Mouse (Mus musculus) heart, adult 2 months (tissue): ENCODE measurements at regions not wholly inside any gene's neighbourhood (a gene's known extent, or its start where the extent isn't known, plus 50 kb on each side); places are given as distances from the start of the nearest gene placed in this dataset.

Source experiments
- CTCF ChIP-seq: fragments of 200-600 bp; IDR thresholded peaks from 2 replicates; pipeline ENCODE4 v1.8.1; 2022; ENCODE audit warnings: antibody characterized with exemption, mild to moderate bottlenecking, moderate library complexity
- POLR2A ChIP-seq: fragments of 200-500 bp; IDR thresholded peaks from 2 replicates; pipeline ENCODE4 v1.6.1; 2011; ENCODE audit warnings: mild to moderate bottlenecking, low read depth, low read length, control low read depth; ENCODE audit not compliant: insufficient read depth

GRCm38 (mm10) chr6:127392012-127392798, 54.4 kb upstream of the Parp11 start:
- TF ChIP-seq CTCF (no peak), POLR2A (no peak)
